Mouse (Mus musculus): ENCODE data around the gene Gm11437. TPM values are rescaled to one million over a fixed set of nuclear protein-coding genes. Genes with fewer than 3 reads are reported as not detected.

Gm11437 gene
- polyA plus RNA-seq (2015; fragmentation: Nextera tagmentation; extraction: Ambion mirVana): 0.14 and 0.31 TPM in 2 replicates

DNA sequence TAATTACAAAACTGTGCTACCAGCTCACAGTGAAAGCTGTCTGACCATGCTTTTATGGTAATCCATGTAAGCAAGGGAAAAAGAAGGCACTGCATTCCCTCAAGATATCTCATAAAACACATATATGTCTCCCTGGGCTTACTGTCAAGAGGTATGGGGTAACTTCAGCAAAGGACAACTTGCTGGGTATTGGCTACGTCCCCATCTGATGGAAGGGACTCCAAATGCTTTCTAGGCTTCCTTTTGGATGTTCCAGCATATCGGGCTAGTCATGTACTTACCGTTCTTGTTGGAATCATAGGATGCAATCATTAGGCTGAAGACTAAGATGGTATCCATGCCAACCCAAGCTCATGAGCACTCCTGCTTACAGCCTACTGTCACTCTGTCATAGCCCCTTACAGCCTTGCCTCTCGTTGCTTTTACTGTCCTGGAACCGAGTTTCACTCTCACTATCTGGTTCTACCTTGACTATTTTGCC lies at the start of gene Gm11437:
TSS of gene Gm11437 (minus strand) at position 431 of the 481 bp plus-strand sequence.
- 91% methylated on average over 5 of the region's 5 CpGs for WGBS
- H3K27ac ChIP-seq: no peak within 1 kb of the TSS
- ATAC-seq (replicated peaks): no peak
- no peaks in the 10 kb centered on the region for H3K36me3 ChIP-seq (replicated peaks)
- H3K9me3 ChIP-seq: no peaks in the 10 kb centered on the region
- H3K4me3 ChIP-seq: no peak within 1 kb of the TSS
- H3K9ac ChIP-seq: no peak within 1 kb of the TSS
- H3K27me3 ChIP-seq (replicated peaks): no peaks in the 10 kb centered on the region
- no peak within 1 kb of the TSS for H3K4me2 ChIP-seq
- peaks cover 3% of the 10 kb centered on the region; the same call in 1 of the 2 replicates for H3K4me1 ChIP-seq

DNA sequence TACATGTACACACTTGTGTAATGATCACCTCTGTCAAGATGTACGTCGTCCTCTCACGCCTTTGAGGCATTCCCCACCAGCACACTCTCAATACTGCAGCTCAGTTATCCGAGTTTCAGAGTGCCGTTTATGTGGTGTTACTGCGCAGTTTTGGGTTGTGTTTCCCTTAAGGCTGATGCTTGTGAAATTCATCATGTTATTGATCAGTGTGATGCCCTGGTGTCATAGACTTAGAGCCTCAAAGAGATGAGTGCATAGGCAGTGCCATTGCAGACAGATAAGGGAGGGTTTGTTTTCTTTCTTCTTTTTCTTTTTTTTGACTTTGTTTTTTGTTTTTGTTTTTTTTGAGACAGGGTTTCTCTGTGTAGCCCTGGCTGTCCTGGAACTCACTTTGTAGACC lies 43.6 kb upstream of the Gm11437 start:
- H3K4me1 ChIP-seq: no peaks in the 10 kb centered on the region
- no peak overlapping the region for H3K27ac ChIP-seq
- H3K4me2 ChIP-seq: no peak overlapping the region
- ATAC-seq (replicated peaks): no peak
- 93% methylated on average over 6 of the region's 6 CpGs for WGBS
- H3K27me3 ChIP-seq (replicated peaks): no peaks in the 10 kb centered on the region
- no peaks in the 10 kb centered on the region for H3K36me3 ChIP-seq (replicated peaks)
- no peaks in the 10 kb centered on the region for H3K9me3 ChIP-seq
- no peak overlapping the region for H3K4me3 ChIP-seq
- no peak overlapping the region for H3K9ac ChIP-seq

DNA sequence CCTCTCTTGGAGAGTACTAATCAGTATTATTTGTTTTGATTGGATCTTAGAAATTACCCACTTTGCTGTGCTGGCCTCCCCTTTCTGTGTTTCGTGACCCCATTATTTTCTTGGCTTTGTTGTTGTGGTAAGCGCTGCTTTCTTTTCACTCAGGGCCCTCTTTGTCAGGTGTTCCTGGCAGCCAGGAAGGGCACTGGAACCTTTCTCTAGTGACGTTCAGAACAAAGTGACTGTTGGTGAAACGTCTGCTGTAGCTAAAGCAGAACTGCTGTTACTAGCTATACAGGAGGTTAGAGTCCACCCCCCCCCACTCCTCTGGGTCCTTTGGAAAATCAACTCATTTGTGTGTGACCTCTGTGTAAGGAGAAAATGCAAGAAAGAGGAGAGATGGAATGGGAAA lies 38.5 kb upstream of the Gm11437 start:
- Histone ChIP-seq H3K27me3 (replicated peaks) (no peaks in the 10 kb centered on the region), H3K4me1 (no peaks in the 10 kb centered on the region), H3K9ac (no peak overlapping the region), H3K4me3 (no peak overlapping the region), H3K27ac (no peak overlapping the region), H3K9me3 (no peaks in the 10 kb centered on the region), H3K36me3 (replicated peaks) (no peaks in the 10 kb centered on the region), H3K4me2 (no peak overlapping the region)
- no peak for ATAC-seq (replicated peaks)
- WGBS: 58% methylated on average over 4 of the region's 4 CpGs

DNA sequence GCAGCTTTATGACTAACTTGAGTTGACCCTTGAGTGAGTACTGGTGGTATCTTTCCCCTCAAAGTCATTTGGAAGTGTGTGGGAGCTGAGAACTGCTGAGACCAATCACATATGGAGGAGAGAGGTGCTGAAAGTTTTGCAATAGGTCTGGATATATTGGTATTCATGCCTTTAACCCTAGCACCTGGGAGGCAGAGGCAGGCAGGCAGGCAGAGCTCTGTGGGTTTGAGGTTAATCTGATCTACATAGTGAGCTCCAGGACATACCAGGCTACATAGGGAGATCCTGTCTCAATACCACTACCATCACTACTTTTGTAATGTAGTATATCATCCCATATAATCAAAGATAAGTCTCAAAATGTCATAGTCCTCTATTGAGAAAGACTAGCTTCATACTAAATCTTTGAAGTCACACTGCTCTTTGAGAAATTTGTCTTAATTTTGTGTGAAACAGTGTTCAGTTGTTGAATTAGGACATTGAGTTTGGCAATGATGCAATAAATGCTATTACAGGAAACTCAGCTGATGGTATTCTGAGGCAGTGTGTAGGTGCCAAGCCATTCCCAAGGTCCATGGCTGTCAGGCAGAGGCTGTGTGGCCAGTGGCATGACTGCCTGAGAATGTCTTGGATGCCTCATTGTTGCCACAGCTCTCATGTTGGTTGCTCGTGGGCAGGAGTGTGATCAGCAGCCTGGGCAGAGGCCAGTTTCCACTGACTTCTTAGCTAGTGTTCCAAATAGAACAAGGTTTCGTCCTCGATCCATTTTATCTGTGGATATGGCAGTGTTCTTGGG lies 30.5 kb upstream of the Gm11437 start:
- Histone ChIP-seq H3K4me3 (no peak overlapping the region), H3K36me3 (replicated peaks) (0 out of 2 replicates have a peak, but pooled peaks cover 6% of the 10 kb centered on the region), H3K4me1 (no peaks in the 10 kb centered on the region), H3K9ac (no peak overlapping the region), H3K27me3 (replicated peaks) (no peaks in the 10 kb centered on the region), H3K27ac (no peak overlapping the region), H3K9me3 (no peaks in the 10 kb centered on the region), H3K4me2 (no peak overlapping the region)
- 88% methylated on average over 3 of the region's 3 CpGs for WGBS
- ATAC-seq (replicated peaks): no peak

DNA sequence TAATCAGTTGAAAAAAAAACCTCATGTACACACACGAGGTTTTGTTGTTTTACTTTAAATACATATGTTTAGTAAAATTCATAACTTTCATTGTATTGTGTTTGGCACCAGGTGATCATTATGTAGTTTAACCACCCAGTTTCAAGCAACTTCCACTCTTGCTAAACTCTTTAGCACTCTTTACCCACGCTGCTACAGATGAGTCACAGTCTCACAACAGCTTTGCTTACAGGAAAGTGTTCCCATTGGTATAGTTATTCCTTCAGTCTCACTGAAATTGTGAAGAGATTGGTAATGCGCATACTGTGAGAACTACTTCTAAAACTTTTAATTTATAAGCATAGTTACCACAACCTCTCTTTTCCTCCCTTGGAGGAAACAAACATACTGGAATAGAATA lies 27.5 kb upstream of the Gm11437 start:
- H3K36me3 ChIP-seq (replicated peaks): 0 out of 2 replicates have a peak, but pooled peaks cover 6% of the 10 kb centered on the region
- H3K9me3 ChIP-seq: no peaks in the 10 kb centered on the region
- H3K27ac ChIP-seq: no peak overlapping the region
- 89% methylated on average over 3 of the region's 3 CpGs for WGBS
- no peak overlapping the region for H3K4me3 ChIP-seq
- ATAC-seq (replicated peaks): no peak
- H3K4me1 ChIP-seq: no peaks in the 10 kb centered on the region
- no peak overlapping the region for H3K9ac ChIP-seq
- H3K4me2 ChIP-seq: no peak overlapping the region
- no peaks in the 10 kb centered on the region for H3K27me3 ChIP-seq (replicated peaks)

DNA sequence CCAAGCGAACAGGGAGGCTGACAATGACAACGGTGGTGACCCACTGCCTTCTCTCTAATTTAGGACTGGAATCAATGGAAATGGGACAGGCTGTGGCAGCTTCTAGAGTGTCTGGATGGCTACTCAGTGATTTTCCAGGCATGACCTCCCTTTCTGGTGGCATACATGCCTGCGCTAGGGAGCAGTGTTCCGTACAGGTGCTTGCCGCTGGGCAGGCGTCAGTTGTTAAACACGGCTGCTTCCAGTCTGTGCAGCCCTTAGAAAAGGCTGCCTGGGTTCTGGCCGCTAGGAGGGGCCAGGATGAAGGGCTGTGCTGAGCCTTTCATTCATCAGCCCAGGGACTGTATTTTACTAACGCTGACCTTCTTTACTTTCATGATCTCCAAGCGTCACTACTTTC lies 26.0 kb upstream of the Gm11437 start:
- no peak overlapping the region for H3K4me2 ChIP-seq
- no peaks in the 10 kb centered on the region for H3K4me1 ChIP-seq
- H3K9ac ChIP-seq: no peak overlapping the region
- H3K27ac ChIP-seq: no peak overlapping the region
- H3K27me3 ChIP-seq (replicated peaks): no peaks in the 10 kb centered on the region
- 62% methylated on average over 10 of the region's 10 CpGs for WGBS
- no peaks in the 10 kb centered on the region for H3K9me3 ChIP-seq
- no peak for ATAC-seq (replicated peaks)
- 0 out of 2 replicates have a peak, but pooled peaks cover 6% of the 10 kb centered on the region for H3K36me3 ChIP-seq (replicated peaks)
- H3K4me3 ChIP-seq: no peak overlapping the region

DNA sequence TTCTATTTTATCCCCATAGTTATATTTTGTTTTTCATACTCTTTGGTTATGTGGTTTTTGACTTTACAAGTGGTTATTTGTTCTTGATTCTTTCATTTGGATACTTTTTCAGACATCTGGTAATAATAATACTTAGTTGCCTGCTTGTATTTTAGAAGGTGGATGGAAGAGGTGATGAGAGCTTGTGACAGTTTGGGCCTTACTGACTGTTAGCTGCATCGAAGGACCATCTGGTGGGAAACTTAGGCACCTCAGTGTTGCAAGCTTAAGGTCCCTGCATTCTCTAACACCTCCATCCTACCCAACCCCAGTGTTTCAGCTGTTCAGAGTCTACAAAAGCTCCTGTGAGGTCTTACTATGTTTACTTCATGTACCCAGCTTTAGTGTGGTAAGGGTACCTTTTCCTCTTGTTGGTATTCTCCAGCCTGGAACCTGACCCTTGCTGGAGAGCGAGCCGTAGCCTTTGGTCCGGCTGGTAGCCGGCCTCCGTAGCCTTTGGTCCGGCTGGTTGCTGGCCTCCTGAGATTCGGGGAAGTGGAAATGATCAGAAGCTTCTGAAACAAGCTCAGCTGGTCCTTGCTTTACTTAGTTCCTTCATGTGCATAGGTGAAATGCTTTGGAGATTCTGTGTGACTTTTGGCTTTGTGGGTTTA lies 23.4 kb upstream of the Gm11437 start:
- H3K4me2 ChIP-seq: no peak overlapping the region
- no peaks in the 10 kb centered on the region for H3K4me1 ChIP-seq
- H3K27me3 ChIP-seq (replicated peaks): no peaks in the 10 kb centered on the region
- WGBS: 92% methylated on average over 8 of the region's 8 CpGs
- H3K9me3 ChIP-seq: no peaks in the 10 kb centered on the region
- no peak overlapping the region for H3K9ac ChIP-seq
- no peak overlapping the region for H3K4me3 ChIP-seq
- no peak for ATAC-seq (replicated peaks)
- 0 out of 2 replicates have a peak, but pooled peaks cover 1% of the 10 kb centered on the region for H3K36me3 ChIP-seq (replicated peaks)
- H3K27ac ChIP-seq: no peak overlapping the region

DNA sequence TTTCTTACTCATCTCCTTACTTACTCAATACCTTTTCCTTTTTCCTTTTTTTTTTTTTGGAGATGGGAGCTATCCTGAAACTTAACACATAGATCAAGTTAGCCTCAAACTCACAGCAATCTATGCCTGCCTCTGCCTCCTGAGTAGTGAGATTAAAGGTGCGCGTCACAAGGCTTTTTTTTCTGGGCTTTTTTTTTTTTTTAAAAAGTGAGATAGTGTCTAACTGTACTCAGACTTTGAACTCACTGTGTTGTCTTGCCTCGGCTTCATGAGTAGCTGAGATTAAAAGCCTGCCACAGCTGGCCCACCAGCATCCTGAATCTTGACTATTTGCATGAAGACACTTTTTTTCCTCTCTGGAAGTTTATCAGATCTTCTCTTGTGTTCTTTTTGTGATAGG lies 21.3 kb upstream of the Gm11437 start:
- no peaks in the 10 kb centered on the region for H3K9me3 ChIP-seq
- H3K9ac ChIP-seq: no peak overlapping the region
- no peak overlapping the region for H3K4me3 ChIP-seq
- no peaks in the 10 kb centered on the region for H3K4me1 ChIP-seq
- no peak overlapping the region for H3K4me2 ChIP-seq
- no peaks in the 10 kb centered on the region for H3K27me3 ChIP-seq (replicated peaks)
- 87% methylated on average over 3 of the region's 3 CpGs for WGBS
- H3K36me3 ChIP-seq (replicated peaks): no peaks in the 10 kb centered on the region
- H3K27ac ChIP-seq: no peak overlapping the region
- no peak for ATAC-seq (replicated peaks)

DNA sequence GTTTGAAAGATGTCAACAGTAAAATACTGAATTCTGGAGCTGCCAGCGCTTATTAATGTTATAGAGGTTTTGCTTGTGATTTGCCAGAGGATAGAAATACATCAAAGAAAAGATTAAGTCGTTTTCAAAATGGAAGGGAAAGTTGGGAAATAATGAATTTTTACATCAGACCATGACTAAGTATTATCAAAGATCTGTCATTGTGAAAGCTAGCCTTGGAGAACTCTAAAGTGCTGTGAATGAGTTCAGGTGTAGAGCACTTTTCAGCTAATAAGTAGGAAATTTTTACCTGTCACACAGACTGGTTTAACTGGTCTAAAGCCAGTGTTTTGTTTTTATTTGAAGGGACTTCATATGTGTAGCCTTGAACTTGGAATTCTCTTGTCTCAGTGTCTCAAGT lies 14.0 kb upstream of the Gm11437 start:
- peaks cover 29% of the 10 kb centered on the region for H3K4me1 ChIP-seq
- no peaks in the 10 kb centered on the region for H3K27me3 ChIP-seq (replicated peaks)
- H3K9ac ChIP-seq: no peak overlapping the region; the same call in 1 of the 2 replicates
- WGBS: 64% methylated on average over 2 of the region's 2 CpGs
- peak overlapping the region; percentile 62; the same call in 1 of the 2 replicates for H3K4me3 ChIP-seq
- no peak for ATAC-seq (replicated peaks)
- H3K4me2 ChIP-seq: peak overlapping the region; percentile 79
- H3K36me3 ChIP-seq (replicated peaks): no peaks in the 10 kb centered on the region
- no peak overlapping the region for H3K27ac ChIP-seq
- H3K9me3 ChIP-seq: no peaks in the 10 kb centered on the region

DNA sequence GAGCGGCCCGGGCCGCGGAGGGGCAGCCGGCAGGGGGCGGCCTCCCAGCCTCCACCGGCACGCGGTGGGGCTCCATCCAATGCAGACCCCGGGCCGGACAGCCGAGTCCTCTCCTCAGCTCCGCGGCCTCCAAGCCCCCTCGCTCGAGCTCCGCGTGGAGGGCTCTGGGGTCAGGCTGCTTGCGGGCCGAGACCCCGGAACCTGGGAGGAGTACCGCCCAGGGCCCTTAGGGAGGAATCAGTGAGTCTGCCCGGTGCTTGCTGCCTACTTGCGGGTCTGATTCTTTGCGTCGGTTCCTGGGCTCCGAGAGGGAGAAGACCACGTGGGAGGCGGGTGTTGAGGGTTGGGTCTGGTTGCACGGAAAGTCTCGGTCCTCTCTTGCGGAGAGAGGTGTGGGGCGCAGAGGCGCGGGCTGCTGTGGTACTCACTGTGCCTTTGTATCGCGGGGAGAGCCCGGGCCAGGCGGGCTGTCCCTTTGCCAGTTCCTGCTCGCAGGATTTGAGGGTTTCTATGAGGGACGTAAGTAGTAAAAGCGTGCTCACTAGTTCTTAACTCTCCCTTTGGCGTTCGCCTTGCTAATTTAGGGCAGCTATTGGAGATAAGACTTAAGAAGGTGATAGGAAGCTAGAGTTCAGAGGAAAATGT lies 12.8 kb upstream of the Gm11437 start:
- no peaks in the 10 kb centered on the region for H3K36me3 ChIP-seq (replicated peaks)
- H3K27me3 ChIP-seq (replicated peaks): no peaks in the 10 kb centered on the region
- no peaks in the 10 kb centered on the region for H3K9me3 ChIP-seq
- WGBS: under 1% methylated on average over 43 of the region's 44 CpGs
- peaks cover 29% of the 10 kb centered on the region for H3K4me1 ChIP-seq
- peak overlapping the region; percentile 90 for H3K27ac ChIP-seq
- H3K4me3 ChIP-seq: peak overlapping the region; percentile 62
- H3K9ac ChIP-seq: peak overlapping the region; percentile 80
- peak overlapping the region; percentile 79 for H3K4me2 ChIP-seq
- peak; percentile 67 for ATAC-seq (replicated peaks)

DNA sequence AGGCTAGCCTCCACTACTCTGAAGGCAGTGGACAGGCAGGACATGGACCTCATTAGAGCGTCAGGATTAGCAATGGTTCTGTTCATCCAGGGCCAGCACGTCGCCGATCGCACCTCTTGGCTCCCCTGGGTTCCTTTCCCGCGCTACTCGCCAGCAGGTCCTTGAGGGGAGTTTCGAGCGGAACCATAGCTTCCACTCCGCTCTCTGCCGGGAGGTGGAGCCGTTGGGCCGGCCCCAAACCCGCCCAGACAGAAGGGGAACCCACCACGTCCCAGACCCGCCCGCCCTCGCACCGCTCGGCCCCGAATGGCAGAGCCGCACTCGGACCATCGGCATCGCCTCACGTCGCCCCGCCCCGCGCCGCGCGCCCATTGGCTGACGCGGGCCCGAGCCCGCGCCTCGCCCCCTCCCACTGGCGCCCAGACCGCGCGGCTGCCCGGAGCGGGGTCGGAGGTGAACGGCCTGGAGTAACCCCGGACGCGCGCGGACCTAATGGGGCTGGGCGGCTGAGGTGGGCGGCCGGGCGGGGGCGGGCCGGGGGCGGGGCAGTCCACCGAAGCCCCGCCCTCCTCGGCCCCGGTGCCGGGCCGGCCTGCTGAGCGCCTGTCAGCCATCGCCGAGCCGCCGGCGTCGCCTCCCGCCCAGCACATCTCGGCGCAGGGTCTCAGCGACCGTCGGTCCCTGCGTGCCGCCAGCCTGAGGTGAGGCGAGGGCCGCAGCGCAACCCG lies 12.1 kb upstream of the Gm11437 start:
- peak overlapping the region; percentile 79 for H3K4me2 ChIP-seq
- peak; percentile 98 for ATAC-seq (replicated peaks)
- no peaks in the 10 kb centered on the region for H3K9me3 ChIP-seq
- peak overlapping the region; percentile 80 for H3K9ac ChIP-seq
- peak overlapping the region; percentile 62 for H3K4me3 ChIP-seq
- H3K36me3 ChIP-seq (replicated peaks): no peaks in the 10 kb centered on the region
- H3K4me1 ChIP-seq: peaks cover 29% of the 10 kb centered on the region
- no peaks in the 10 kb centered on the region for H3K27me3 ChIP-seq (replicated peaks)
- under 1% methylated on average over 57 of the region's 85 CpGs for WGBS
- peak overlapping the region; percentile 90 for H3K27ac ChIP-seq

DNA sequence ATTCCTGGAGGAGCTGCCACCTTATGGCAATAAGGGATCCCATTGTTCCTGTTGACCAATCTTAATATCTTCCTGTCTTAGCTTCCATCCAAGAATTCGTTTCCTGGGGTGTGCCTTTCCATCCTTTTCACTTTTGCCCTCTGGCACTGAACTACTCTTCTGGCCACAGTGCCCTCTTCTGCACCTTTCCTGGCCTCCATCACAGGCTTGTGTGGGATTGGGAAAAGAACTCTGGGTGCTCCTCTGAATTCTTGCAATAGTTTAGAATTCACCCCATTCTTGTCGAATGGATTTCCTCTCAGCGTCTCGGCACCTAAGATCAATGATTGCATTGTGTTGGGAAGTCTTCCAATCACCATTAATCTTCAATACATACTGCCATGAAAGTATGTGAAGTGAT lies 11.3 kb upstream of the Gm11437 start:
- no peaks in the 10 kb centered on the region for H3K36me3 ChIP-seq (replicated peaks)
- H3K9ac ChIP-seq: peak overlapping the region; percentile 80; the same call in 1 of the 2 replicates
- H3K4me2 ChIP-seq: peak overlapping the region; percentile 79
- H3K27me3 ChIP-seq (replicated peaks): no peaks in the 10 kb centered on the region
- H3K4me3 ChIP-seq: peak overlapping the region; percentile 62
- peak overlapping the region; percentile 90 for H3K27ac ChIP-seq
- H3K9me3 ChIP-seq: no peaks in the 10 kb centered on the region
- no peak for ATAC-seq (replicated peaks)
- peaks cover 29% of the 10 kb centered on the region for H3K4me1 ChIP-seq
- WGBS: 48% methylated on average over 4 of the region's 4 CpGs
